Mouse (Mus musculus) embryonic facial prominence, embryonic 12.5 days (tissue): ENCODE data around the gene Prrc2b. TPM values are rescaled to one million over a fixed set of nuclear protein-coding genes. Genes with fewer than 3 reads are reported as not detected.

Experiments used
- ATAC-seq: fragments of 200-750 bp; cut with Nextera tagmentation; 2 replicates; pipeline ENCODE4 v1.8.0; 2017; ENCODE audit not compliant: insufficient number of reproducible peaks, insufficient read depth, low FRiP score, low TSS enrichment
- H3K27ac ChIP-seq: fragments of 300-500 bp; sonication (generic); 2 replicates; pipeline ENCODE4 v1.5.1; 2016; ENCODE audit warnings: mild to moderate bottlenecking
- H3K27me3 ChIP-seq: fragments of 300-500 bp; sonication (generic); 2 replicates; pipeline ENCODE4 v1.6.1; 2016; ENCODE audit warnings: mild to moderate bottlenecking, moderate library complexity
- H3K36me3 ChIP-seq: fragments of 300-500 bp; sonication (generic); 2 replicates; pipeline ENCODE4 v1.6.1; 2016; ENCODE audit warnings: mild to moderate bottlenecking
- H3K4me1 ChIP-seq: fragments of 300-500 bp; sonication (generic); 2 replicates; pipeline ENCODE4 v1.6.1; 2016
- H3K4me2 ChIP-seq: fragments of 300-500 bp; sonication (generic); replicated peaks from 2 replicates; pipeline ENCODE4 v1.6.1; 2016; ENCODE audit warnings: mild to moderate bottlenecking, moderate library complexity
- H3K4me3 ChIP-seq: fragments of 300-500 bp; sonication (generic); 2 replicates; pipeline ENCODE4 v1.5.1; 2016; ENCODE audit warnings: mild to moderate bottlenecking
- H3K9ac ChIP-seq: fragments of 300-500 bp; sonication (generic); 2 replicates; pipeline ENCODE4 v1.6.1; 2016; ENCODE audit warnings: mild to moderate bottlenecking, moderate library complexity
- H3K9me3 ChIP-seq: fragments of 300-500 bp; sonication (generic); 2 replicates; pipeline ENCODE4 v1.6.1; 2016; ENCODE audit warnings: mild to moderate bottlenecking, moderate library complexity
- WGBS: fragments of 180-500 bp; shearing (Covaris S2); methylation state at CpG from one replicate; pipeline ENCODE4 v1.1.7; 2016; 5-methylcytosine and 5-hydroxymethylcytosine counted together
- polyA plus RNA-seq: library from polyadenylated mRNA; unstranded; fragments of >200 nt; fragmentation: Nextera tagmentation; extraction: Ambion mirVana; gene quantifications from 2 replicates; pipeline ENCODE4 v1.2.1, GENCODE M21; 2016

Prrc2b gene
- polyA plus RNA-seq, 1 experiment from 2014 or later, result 83.2 TPM

GRCm38 (mm10) chr2:32218541-32219334 lies 67.9 kb downstream of the Prrc2b start:
- ATAC-seq, result no peak
- no peak overlapping the region for H3K4me3 ChIP-seq
- H3K4me2 ChIP-seq, result no peak overlapping the region
- no peak overlapping the region for H3K27ac ChIP-seq
- peaks cover 99% of the 10 kb centered on the region for H3K36me3 ChIP-seq
- WGBS, result 90% methylated on average over 11 of the region's 11 CpGs
- H3K9me3 ChIP-seq, result no peaks in the 10 kb centered on the region
- no peaks in the 10 kb centered on the region for H3K27me3 ChIP-seq
- H3K9ac ChIP-seq, result no peak overlapping the region
- no peaks in the 10 kb centered on the region for H3K4me1 ChIP-seq

- Histone ChIP-seq H3K27ac (no peak overlapping the region), H3K36me3 (peaks cover 99% of the 10 kb centered on the region), H3K27me3 (no peaks in the 10 kb centered on the region), H3K9me3 (no peaks in the 10 kb centered on the region), H3K4me3 (no peak overlapping the region), H3K4me1 (no peaks in the 10 kb centered on the region), H3K9ac (no peak overlapping the region), H3K4me2 (no peak overlapping the region)
- 94% methylated on average over 14 of the region's 14 CpGs for WGBS
- ATAC-seq, result no peak
Observed at GRCm38 (mm10) chr2:32219501-32219900, 68.6 kb downstream of the Prrc2b start.

- H3K4me2 ChIP-seq, result no peak overlapping the region
- no peaks in the 10 kb centered on the region for H3K9me3 ChIP-seq
- H3K27ac ChIP-seq, result no peak overlapping the region
- no peaks in the 10 kb centered on the region for H3K27me3 ChIP-seq
- H3K4me3 ChIP-seq, result no peak overlapping the region
- H3K36me3 ChIP-seq, result peaks cover 99% of the 10 kb centered on the region
- no peaks in the 10 kb centered on the region for H3K4me1 ChIP-seq
- H3K9ac ChIP-seq, result no peak overlapping the region
- 92% methylated on average over 6 of the region's 6 CpGs for WGBS
- no peak for ATAC-seq
Observed at GRCm38 (mm10) chr2:32220021-32220420, 69.1 kb downstream of the Prrc2b start.

- 88% methylated on average over 10 of the region's 10 CpGs for WGBS
- H3K4me3 ChIP-seq, result no peak overlapping the region
- H3K4me2 ChIP-seq, result no peak overlapping the region
- H3K9ac ChIP-seq, result no peak overlapping the region
- peaks cover 99% of the 10 kb centered on the region for H3K36me3 ChIP-seq
- no peak overlapping the region for H3K27ac ChIP-seq
- no peak for ATAC-seq
- no peaks in the 10 kb centered on the region for H3K27me3 ChIP-seq
- no peaks in the 10 kb centered on the region for H3K4me1 ChIP-seq
- H3K9me3 ChIP-seq, result no peaks in the 10 kb centered on the region
Observed at GRCm38 (mm10) chr2:32220969-32221368, 70.1 kb downstream of the Prrc2b start.

- Histone ChIP-seq H3K27me3 (no peaks in the 10 kb centered on the region), H3K36me3 (peaks cover 99% of the 10 kb centered on the region), H3K4me1 (no peaks in the 10 kb centered on the region), H3K9ac (no peak overlapping the region), H3K27ac (no peak overlapping the region), H3K4me2 (no peak overlapping the region), H3K9me3 (no peaks in the 10 kb centered on the region), H3K4me3 (no peak overlapping the region)
- WGBS, result 90% methylated on average over 7 of the region's 7 CpGs
- ATAC-seq, result no peak
Observed at GRCm38 (mm10) chr2:32221577-32221976, 70.7 kb downstream of the Prrc2b start.

GRCm38 (mm10) chr2:32222057-32222456 lies 71.2 kb downstream of the Prrc2b start:
- Histone ChIP-seq H3K27me3 (no peaks in the 10 kb centered on the region), H3K4me2 (no peak overlapping the region), H3K27ac (no peak overlapping the region), H3K9ac (no peak overlapping the region), H3K4me1 (no peaks in the 10 kb centered on the region), H3K36me3 (peaks cover 99% of the 10 kb centered on the region), H3K4me3 (no peak overlapping the region), H3K9me3 (no peaks in the 10 kb centered on the region)
- ATAC-seq, result no peak
- WGBS, result 78% methylated on average over 10 of the region's 10 CpGs

- peak overlapping the region; percentile 61 for H3K9ac ChIP-seq
- WGBS, result 34% methylated on average over 7 of the region's 7 CpGs
- peak overlapping the region; percentile 93 for H3K27ac ChIP-seq
- peak overlapping the region; percentile 62 for H3K4me3 ChIP-seq
- no peak for ATAC-seq
- no peaks in the 10 kb centered on the region for H3K9me3 ChIP-seq
- H3K4me2 ChIP-seq, result peak overlapping the region; percentile 86
- H3K36me3 ChIP-seq, result peaks cover 51% of the 10 kb centered on the region
- peaks cover 20% of the 10 kb centered on the region for H3K4me1 ChIP-seq
- H3K27me3 ChIP-seq, result no peaks in the 10 kb centered on the region
Observed at GRCm38 (mm10) chr2:32235433-32235832, 84.6 kb downstream of the Prrc2b start.

- H3K9me3 ChIP-seq, result no peaks in the 10 kb centered on the region
- H3K4me1 ChIP-seq, result peaks cover 20% of the 10 kb centered on the region
- peak within 1 kb of the TSS; percentile 86 for H3K4me2 ChIP-seq
- H3K27me3 ChIP-seq, result no peaks in the 10 kb centered on the region
- H3K27ac ChIP-seq, result peak within 1 kb of the TSS; percentile 93
- H3K9ac ChIP-seq, result peak within 1 kb of the TSS; percentile 61
- peak within 1 kb of the TSS; percentile 62 for H3K4me3 ChIP-seq
- peaks cover 44% of the 10 kb centered on the region for H3K36me3 ChIP-seq
- ATAC-seq, result peak; percentile 87
- under 1% methylated on average over 54 of the region's 54 CpGs for WGBS
Observed at GRCm38 (mm10) chr2:32235886-32236759, 85.2 kb downstream of the Prrc2b start, which contains the start of gene Pomt1. Gene Pomt1, plus strand, starts transcription at chr2:32236590.

GRCm38 (mm10) chr2:32236760-32237487 lies 86.0 kb downstream of the Prrc2b start:
- peak overlapping the region; percentile 86 for H3K4me2 ChIP-seq
- H3K4me1 ChIP-seq, result peaks cover 20% of the 10 kb centered on the region
- H3K9me3 ChIP-seq, result no peaks in the 10 kb centered on the region
- under 1% methylated on average over 20 of the region's 20 CpGs for WGBS
- H3K4me3 ChIP-seq, result peak overlapping the region; percentile 62
- no peaks in the 10 kb centered on the region for H3K27me3 ChIP-seq
- peaks cover 36% of the 10 kb centered on the region for H3K36me3 ChIP-seq
- peak overlapping the region; percentile 93 for H3K27ac ChIP-seq
- H3K9ac ChIP-seq, result peak overlapping the region; percentile 61
- peak; percentile 16; the same call in 1 of the 2 replicates for ATAC-seq

- Histone ChIP-seq H3K9ac (peak overlapping the region; percentile 61; the same call in 1 of the 2 replicates), H3K27me3 (no peaks in the 10 kb centered on the region), H3K4me1 (peaks cover 20% of the 10 kb centered on the region), H3K9me3 (no peaks in the 10 kb centered on the region), H3K27ac (peak overlapping the region; percentile 93; the same call in 1 of the 2 replicates), H3K4me2 (peak overlapping the region; percentile 86), H3K36me3 (peaks cover 30% of the 10 kb centered on the region), H3K4me3 (peak overlapping the region; percentile 62)
- 47% methylated on average over 4 of the region's 4 CpGs for WGBS
- ATAC-seq, result no peak
Observed at GRCm38 (mm10) chr2:32237571-32237970, 86.7 kb downstream of the Prrc2b start.

- H3K27me3 ChIP-seq, result no peaks in the 10 kb centered on the region
- H3K4me1 ChIP-seq, result peaks cover 20% of the 10 kb centered on the region
- no peak for ATAC-seq
- H3K9ac ChIP-seq, result no peak overlapping the region
- peaks cover 23% of the 10 kb centered on the region for H3K36me3 ChIP-seq
- no peak overlapping the region for H3K4me3 ChIP-seq
- WGBS, result 89% methylated on average over 9 of the region's 9 CpGs
- no peaks in the 10 kb centered on the region for H3K9me3 ChIP-seq
- H3K27ac ChIP-seq, result no peak overlapping the region
- H3K4me2 ChIP-seq, result no peak overlapping the region
Observed at GRCm38 (mm10) chr2:32238708-32239435, 88.0 kb downstream of the Prrc2b start.
